Mouse (Mus musculus) left cerebral cortex, adult 9 months (tissue): Measurements from ENCODE around the gene Sh3gl2.
A peak's percentile ranks its signal among the peaks of the same experiment; 100 is the strongest.

Experiments
- DNase-seq, 2 experiments: peaks; one replicate each; pipeline ENCODE4 v3.0.0; 2022; ENCODE audit warnings: low spot score in 2 of 2

The Sh3gl2 gene

GRCm38 (mm10) chr4:85232386-85233381 lies 27.8 kb downstream of the Sh3gl2 start:
- DNase-seq = peak; percentile 45 to 60

- DNase-seq = no peak
These were observed 36.7 kb downstream of the Sh3gl2 start for GRCm38 (mm10) chr4:85241675-85242074.

GRCm38 (mm10) chr4:85242562-85242961 lies 37.6 kb downstream of the Sh3gl2 start:
- no peak for DNase-seq

GRCm38 (mm10) chr4:85248673-85249072 lies 43.7 kb downstream of the Sh3gl2 start:
- no peak for DNase-seq

- peak in 1 of 2 experiments; percentile 54 for DNase-seq
These were observed 45.3 kb downstream of the Sh3gl2 start for GRCm38 (mm10) chr4:85250271-85250670.

DNA sequence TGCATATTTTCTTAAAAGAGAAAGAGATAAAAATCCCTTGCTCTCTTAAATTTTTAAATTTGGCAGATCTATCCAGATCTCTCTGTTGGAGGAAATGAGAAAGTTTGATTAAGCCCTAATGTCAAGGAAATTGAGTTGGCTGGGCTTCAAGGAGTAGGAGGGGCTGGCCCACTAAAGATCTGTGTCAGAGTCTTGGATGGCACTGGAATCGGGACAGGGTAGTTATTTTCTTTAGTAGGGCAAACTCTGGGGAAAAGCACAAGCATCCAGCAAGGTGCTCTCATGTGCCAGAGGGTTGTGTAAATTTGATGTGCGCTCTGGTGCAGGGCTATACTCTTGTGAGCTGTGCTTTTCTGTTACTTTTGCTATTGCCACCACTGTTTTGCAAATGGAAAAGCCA lies 45.9 kb downstream of the Sh3gl2 start:
- no peak for DNase-seq

DNA sequence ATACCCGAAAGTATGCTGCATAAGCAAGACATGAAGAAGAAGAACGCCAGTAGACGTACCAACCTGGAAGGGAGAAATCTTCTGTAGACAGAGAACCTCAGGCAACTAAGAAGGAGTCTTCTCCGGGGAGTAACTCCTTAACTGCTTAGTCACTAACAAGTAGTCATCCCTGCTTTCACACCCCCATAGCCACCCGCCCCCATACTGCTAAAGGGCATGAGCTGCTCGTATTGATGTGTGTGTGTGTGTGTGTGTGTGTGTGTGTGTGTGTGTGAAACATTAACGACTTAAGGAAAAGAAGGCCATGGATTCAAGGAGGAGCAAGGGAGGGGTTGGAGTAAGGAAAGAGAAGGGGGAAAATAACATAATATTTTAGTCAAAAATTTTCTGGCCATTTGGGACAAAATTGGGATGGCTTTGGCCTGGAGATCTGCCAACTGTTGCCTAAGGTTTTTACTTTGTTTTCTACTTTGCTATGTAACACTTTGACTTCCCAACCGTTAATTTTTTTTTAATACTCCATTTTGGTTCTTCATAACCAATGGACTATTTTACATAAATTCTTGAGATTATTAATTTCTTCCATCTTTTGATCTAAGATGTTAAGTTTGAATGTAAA lies 51.0 kb downstream of the Sh3gl2 start:
- no peak for DNase-seq

- no peak for DNase-seq
These were observed 51.7 kb downstream of the Sh3gl2 start for GRCm38 (mm10) chr4:85256461-85257202.

DNA sequence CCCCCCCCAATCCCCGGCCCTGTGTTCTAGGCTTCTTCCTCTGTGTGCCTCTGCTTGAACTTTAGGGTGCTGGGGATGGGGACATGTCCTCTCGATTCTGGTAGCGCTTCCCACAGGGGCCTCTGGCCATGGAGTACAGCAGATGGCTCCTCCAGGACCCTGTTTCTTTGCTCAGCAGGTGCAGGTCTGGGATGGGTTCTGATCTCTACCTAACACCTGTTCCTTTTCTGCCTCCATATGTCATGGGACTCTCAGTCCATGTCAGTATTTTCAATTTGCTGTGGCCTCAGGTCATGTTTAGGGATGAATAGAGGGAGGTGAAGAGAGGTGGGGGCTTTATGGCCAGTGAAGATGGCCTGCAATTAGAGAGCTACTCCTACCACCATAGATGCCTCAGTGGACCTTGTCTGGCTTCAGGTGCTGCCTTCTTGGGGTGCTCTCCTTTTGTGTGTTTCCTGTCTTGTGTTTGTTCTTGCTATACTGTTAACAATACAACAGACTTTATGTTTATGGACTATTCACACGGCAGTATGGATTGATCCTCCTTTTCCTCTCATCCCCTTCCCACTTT lies 52.9 kb downstream of the Sh3gl2 start:
- DNase-seq = no peak

GRCm38 (mm10) chr4:85260687-85261658 lies 56.0 kb downstream of the Sh3gl2 start:
- peak in 1 of 2 experiments; percentile 80 for DNase-seq

DNA sequence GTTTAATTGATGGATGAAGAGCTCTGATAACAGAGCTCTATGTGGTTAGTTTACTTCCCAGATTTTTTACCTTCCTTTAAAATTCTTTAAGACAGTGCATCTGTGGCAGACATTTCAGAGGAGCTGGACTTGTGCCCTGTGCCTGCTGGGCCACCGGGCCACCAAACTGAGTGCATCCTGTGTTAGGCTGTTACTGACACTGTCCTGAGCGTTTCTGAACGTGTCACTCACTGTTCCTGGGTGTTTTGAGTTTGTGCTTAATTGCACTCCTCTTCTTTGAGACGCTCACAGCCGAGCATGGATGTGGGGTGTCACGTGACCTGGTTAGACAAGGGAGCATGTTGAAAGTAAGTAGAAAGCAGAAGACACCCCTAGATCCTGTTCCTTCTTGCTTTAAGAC lies 57.2 kb downstream of the Sh3gl2 start:
- DNase-seq = no peak

DNA sequence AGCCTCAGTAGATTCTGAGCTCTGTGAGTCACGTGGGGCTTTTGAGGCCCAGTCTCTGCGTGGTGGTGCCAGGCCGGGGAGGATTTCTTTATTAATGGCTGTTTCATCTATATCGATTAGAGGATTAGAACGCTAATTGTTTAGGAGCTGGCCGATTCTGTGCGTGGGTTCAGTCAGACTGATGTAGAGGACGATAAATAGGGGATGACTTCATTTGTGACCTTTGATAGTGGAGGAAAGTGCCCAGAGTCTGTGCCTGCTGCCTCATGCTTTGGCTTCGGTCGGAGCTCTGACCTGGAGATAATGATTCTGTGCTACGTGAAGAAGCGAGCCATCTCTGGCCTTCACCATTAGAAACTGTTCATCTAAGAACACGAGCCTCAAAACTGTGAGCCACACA lies 57.7 kb downstream of the Sh3gl2 start:
- DNase-seq = no peak

- DNase-seq = no peak
These were observed 62.5 kb downstream of the Sh3gl2 start for GRCm38 (mm10) chr4:85267456-85267855.

DNA sequence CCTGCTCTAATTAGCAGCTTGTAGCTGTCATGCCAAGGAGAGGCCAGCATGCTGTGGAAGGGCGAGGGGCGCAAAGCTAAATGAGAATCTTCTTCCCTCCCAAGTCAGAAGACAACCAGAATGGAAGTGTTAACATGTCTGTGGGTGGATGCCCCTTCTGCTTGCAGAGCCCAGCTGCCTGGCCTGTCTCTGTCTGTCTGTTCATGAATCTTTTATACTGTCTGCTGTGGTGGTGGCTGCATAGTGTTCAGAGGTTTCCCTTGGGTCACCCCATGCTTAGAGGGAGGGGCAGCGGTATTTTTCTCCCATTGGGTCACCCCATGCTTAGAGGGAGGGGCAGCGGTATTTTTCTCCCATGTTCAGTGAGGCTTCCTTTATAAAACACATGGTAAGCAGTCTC lies 68.0 kb downstream of the Sh3gl2 start:
- DNase-seq = no peak

DNA sequence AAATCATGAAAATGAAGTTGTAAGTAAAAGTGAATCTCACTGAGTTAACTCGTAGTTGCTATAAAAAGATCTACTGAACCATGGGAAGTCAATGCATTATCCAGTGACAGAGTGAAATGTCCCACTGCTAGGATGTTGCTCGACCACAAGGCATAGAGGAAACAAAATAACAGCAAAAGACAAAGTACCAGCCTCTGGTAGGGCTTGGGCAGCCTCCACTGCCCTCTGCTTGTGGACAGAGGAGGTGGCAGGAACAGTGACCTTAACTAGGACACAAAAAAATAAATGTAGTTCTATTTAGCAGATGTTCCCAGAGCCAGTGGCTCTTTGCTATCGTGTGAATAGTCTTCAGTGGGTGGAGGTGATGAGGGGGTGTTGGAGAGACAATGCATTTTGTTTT lies 68.5 kb downstream of the Sh3gl2 start:
- DNase-seq = no peak

- DNase-seq = no peak
These were observed 78.2 kb downstream of the Sh3gl2 start for GRCm38 (mm10) chr4:85283151-85283550.

GRCm38 (mm10) chr4:85289990-85290389 lies 85.1 kb downstream of the Sh3gl2 start:
- no peak for DNase-seq

DNA sequence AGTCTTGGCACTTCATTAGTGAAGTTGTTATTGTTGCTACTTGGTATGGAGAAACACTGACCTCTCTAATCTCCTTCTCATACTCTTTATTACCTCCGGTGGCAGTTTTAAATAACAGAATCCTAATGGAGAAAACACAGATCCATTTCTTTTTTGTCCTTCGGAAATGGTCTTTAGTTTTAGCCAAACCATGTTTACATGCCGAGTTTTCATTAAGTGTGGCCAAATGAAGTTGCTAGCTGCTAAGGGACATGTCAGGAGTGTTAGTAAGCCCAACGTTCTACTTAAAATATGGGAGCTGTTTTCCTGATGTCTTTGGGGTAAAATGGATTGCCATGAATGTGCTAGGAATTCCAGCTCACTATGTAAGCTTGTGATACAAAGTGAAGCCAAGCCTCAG lies 86.4 kb downstream of the Sh3gl2 start:
- no peak for DNase-seq

- DNase-seq = no peak
These were observed 88.4 kb downstream of the Sh3gl2 start for GRCm38 (mm10) chr4:85293368-85293767.

GRCm38 (mm10) chr4:85300610-85301405 lies 95.9 kb downstream of the Sh3gl2 start:
- DNase-seq = peak in 1 of 2 experiments; percentile 53
